Mouse (Mus musculus) liver, adult 2 months (tissue): Measurements from ENCODE around the gene Ciz1. TPM values are rescaled to one million over a fixed set of nuclear protein-coding genes. Genes with fewer than 3 reads are reported as not detected.

ENCODE experiments used
- DNase-seq: peaks from one replicate; pipeline ENCODE4 v3.0.0-alpha.2; 2011; ENCODE audit warnings: low read depth, low spot score; ENCODE audit errors: extremely low read depth
- H3K27ac ChIP-seq: fragments of 200-500 bp; replicated peaks from 2 replicates; pipeline ENCODE4 v1.5.1; 2012; ENCODE audit warnings: low read depth, mild to moderate bottlenecking, control low read depth, inconsistent platforms, low read length; ENCODE audit not compliant: insufficient read depth
- H3K27me3 ChIP-seq: fragments of 200-500 bp; 2 replicates; pipeline ENCODE4 v1.6.1; 2012; ENCODE audit warnings: mild to moderate bottlenecking, moderate library complexity, low read length, inconsistent platforms; ENCODE audit not compliant: control insufficient read depth, insufficient read depth
- H3K36me3 ChIP-seq: fragments of 200-500 bp; 2 replicates; pipeline ENCODE4 v1.6.1; 2012; ENCODE audit warnings: low read length, inconsistent platforms; ENCODE audit not compliant: control insufficient read depth, insufficient read depth
- H3K4me1 ChIP-seq: fragments of 200-500 bp; 2 replicates; pipeline ENCODE4 v1.6.1; 2011; ENCODE audit warnings: low read length; ENCODE audit not compliant: control insufficient read depth, insufficient read depth
- H3K4me3 ChIP-seq: fragments of 200-500 bp; 2 replicates; pipeline ENCODE4 v1.5.1; 2011; ENCODE audit warnings: low read depth, mild to moderate bottlenecking, control low read depth, low read length, moderate library complexity; ENCODE audit not compliant: insufficient read depth
- H3K79me2 ChIP-seq: fragments of 200-500 bp; 2 replicates; pipeline ENCODE4 v1.6.1; 2012; ENCODE audit warnings: inconsistent platforms, mild to moderate bottlenecking, low read length, moderate library complexity; ENCODE audit not compliant: control insufficient read depth, insufficient read depth
- H3K9ac ChIP-seq: fragments of 200-500 bp; 2 replicates; pipeline ENCODE4 v1.6.1; 2012; ENCODE audit warnings: low read depth, mild to moderate bottlenecking, control low read depth, inconsistent platforms, low read length
- CTCF ChIP-seq: fragments of 200-500 bp; IDR thresholded peaks from 2 replicates; pipeline ENCODE4 v1.5.1; 2011; ENCODE audit warnings: low read depth, low read length, control low read depth
- POLR2A ChIP-seq: fragments of 200-500 bp; IDR thresholded peaks from 2 replicates; pipeline ENCODE4 v1.6.1; 2011; ENCODE audit warnings: low read length, control low read depth; ENCODE audit not compliant: insufficient read depth; ENCODE audit errors: extremely low read depth
- WGBS: fragments of 180-500 bp; shearing (Covaris S2); methylation state at CpG from one replicate; pipeline ENCODE4 v1.1.7; 2018; 5-methylcytosine and 5-hydroxymethylcytosine counted together
- polyA plus RNA-seq: library from polyadenylated mRNA; depleted of rRNA; stranded (reverse); fragments of >200 nt; gene quantifications from 2 replicates; pipeline ENCODE4 v1.2.3, GENCODE M21; 2012
- total RNA-seq: library from RNA; depleted of rRNA; stranded (reverse); fragments of >200 nt; gene quantifications from 2 replicates; pipeline ENCODE4 v1.2.3, GENCODE M21; 2014

The Ciz1 gene
- total and polyA plus RNA-seq, 2 experiments: 9.5 to 71.7 TPM

GRCm38 (mm10) chr2:32418430-32419151 is 66.5 kb downstream of the Ciz1 start:
- peak; percentile 99 for DNase-seq
- Histone ChIP-seq H3K27me3 (no peaks in the 10 kb centered on the region), H3K79me2 (peaks cover 3% of the 10 kb centered on the region; the same call in 1 of the 2 replicates), H3K4me3 (peak overlapping the region; percentile 19), H3K27ac (peak overlapping the region; percentile 93), H3K9ac (peak overlapping the region; percentile 65), H3K36me3 (peaks cover 57% of the 10 kb centered on the region), H3K4me1 (peaks cover 35% of the 10 kb centered on the region)
- WGBS: 32% methylated on average over 12 of the region's 12 CpGs
- TF ChIP-seq CTCF (0 out of 2 replicates have a peak, but pooled peaks have one; percentile 3), POLR2A (no peak)

- Histone ChIP-seq H3K4me1 (peaks cover 36% of the 10 kb centered on the region), H3K79me2 (peaks cover 3% of the 10 kb centered on the region; the same call in 1 of the 2 replicates), H3K27ac (peak overlapping the region; percentile 93), H3K9ac (peak overlapping the region; percentile 65), H3K27me3 (no peaks in the 10 kb centered on the region), H3K36me3 (peaks cover 57% of the 10 kb centered on the region), H3K4me3 (peak overlapping the region; percentile 19; the same call in 1 of the 2 replicates)
- WGBS: 10% methylated on average over 3 of the region's 3 CpGs
- no peak for TF ChIP-seq CTCF
- TF ChIP-seq POLR2A: no peak
- DNase-seq: peak; percentile 97
Measured at GRCm38 (mm10) chr2:32419359-32419758, 67.2 kb downstream of the Ciz1 start.

- Histone ChIP-seq H3K4me3 (peak overlapping the region; percentile 61; the same call in 1 of the 2 replicates), H3K9ac (peak overlapping the region; percentile 78), H3K27me3 (no peaks in the 10 kb centered on the region), H3K79me2 (peaks cover 3% of the 10 kb centered on the region; the same call in 1 of the 2 replicates), H3K27ac (peak overlapping the region; percentile 86), H3K36me3 (peaks cover 53% of the 10 kb centered on the region), H3K4me1 (peaks cover 38% of the 10 kb centered on the region)
- 26% methylated on average over 12 of the region's 12 CpGs for WGBS
- peak; percentile 82 for DNase-seq
- no peak for TF ChIP-seq CTCF
- TF ChIP-seq POLR2A: 0 out of 2 replicates have a peak, but pooled peaks have one; percentile 35
Measured at GRCm38 (mm10) chr2:32420066-32420608, 68.0 kb downstream of the Ciz1 start.

- Histone ChIP-seq H3K36me3 (peaks cover 48% of the 10 kb centered on the region), H3K4me3 (peak overlapping the region; percentile 61)
Measured at GRCm38 (mm10) chr2:32420647-32421046, 68.5 kb downstream of the Ciz1 start.

GRCm38 (mm10) chr2:32421851-32422251 is 69.7 kb downstream of the Ciz1 start:
- H3K4me1 ChIP-seq: peaks cover 30% of the 10 kb centered on the region
- H3K4me3 ChIP-seq: peak overlapping the region; percentile 61
- peak overlapping the region; percentile 86 for H3K27ac ChIP-seq
- 0 out of 2 replicates have a peak, but pooled peaks have one; percentile 7 for TF ChIP-seq POLR2A
- no peak for TF ChIP-seq CTCF
- H3K9ac ChIP-seq: peak overlapping the region; percentile 78
- H3K79me2 ChIP-seq: peaks cover 5% of the 10 kb centered on the region; the same call in 1 of the 2 replicates
- no peaks in the 10 kb centered on the region for H3K27me3 ChIP-seq
- peak; percentile 81 for DNase-seq
- H3K36me3 ChIP-seq: peaks cover 36% of the 10 kb centered on the region
- WGBS: 30% methylated on average over 6 of the region's 6 CpGs

More at GRCm38 (mm10) chr2:32420647-32421046, 68.5 kb downstream of the Ciz1 start:
- peaks cover 38% of the 10 kb centered on the region for H3K4me1 ChIP-seq
- peak overlapping the region; percentile 78 for H3K9ac ChIP-seq
- H3K27me3 ChIP-seq: no peaks in the 10 kb centered on the region
- DNase-seq: peak; percentile 69
- TF ChIP-seq POLR2A: no peak
- TF ChIP-seq CTCF: no peak
- WGBS: 31% methylated on average over 6 of the region's 6 CpGs
- H3K27ac ChIP-seq: peak overlapping the region; percentile 86
- H3K79me2 ChIP-seq: peaks cover 3% of the 10 kb centered on the region; the same call in 1 of the 2 replicates
